Mouse (Mus musculus) lung, adult 2 months (tissue): Measurements from ENCODE around the gene Mlkl.

Source experiments
- CTCF ChIP-seq: fragments of 200-500 bp; IDR thresholded peaks from 2 replicates; pipeline ENCODE4 v1.5.1; 2011; ENCODE audit warnings: mild to moderate bottlenecking, low read length, control low read depth; ENCODE audit not compliant: insufficient read depth
- POLR2A ChIP-seq: fragments of 200-500 bp; IDR thresholded peaks from 2 replicates; pipeline ENCODE4 v1.6.1; 2011; ENCODE audit warnings: low read depth, mild to moderate bottlenecking, control low read depth, low read length, borderline replicate concordance; ENCODE audit errors: extremely low read depth

- TF ChIP-seq CTCF (no peak), POLR2A (no peak)
These were observed 29.4 kb upstream of the Mlkl start for GRCm38 (mm10) chr8:111367350-111367749.
